Mouse (Mus musculus): Measurements from ENCODE around the gene Rock2. TPM values are rescaled to one million over a fixed set of nuclear protein-coding genes. Genes with fewer than 3 reads are reported as not detected.

The Rock2 gene
- polyA plus RNA-seq, 1 experiment: 3.1 TPM

DNA sequence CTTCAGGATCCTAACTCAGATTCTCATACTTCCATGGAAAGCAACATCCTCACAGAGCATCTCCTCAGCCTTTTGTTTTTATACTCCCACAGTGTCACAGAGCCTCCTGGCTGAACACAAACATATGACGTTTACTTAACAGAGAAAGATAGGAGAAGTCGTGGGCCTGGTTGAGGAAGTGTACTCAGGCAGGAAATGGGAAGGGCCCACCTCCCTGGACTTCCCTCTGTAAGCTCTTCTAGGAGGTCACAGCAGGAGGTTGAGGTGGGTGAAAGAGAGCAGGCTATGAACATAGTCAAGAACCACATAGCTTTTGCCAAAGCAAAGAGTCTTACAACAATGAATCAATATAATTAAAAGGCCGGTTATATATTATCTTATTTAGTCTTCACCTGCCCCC lies 28.8 kb upstream of the Rock2 start:
- DNase-seq (ENCODE audit: low read depth in 1 of 2, low spot score in 2 of 2): no peak
- H3K36me3 ChIP-seq (ENCODE audit: control insufficient read depth, insufficient read depth, low read length): no peaks in the 10 kb centered on the region
- H3K27me3 ChIP-seq (ENCODE audit: control insufficient read depth, insufficient read depth, low read length): no peaks in the 10 kb centered on the region
- H3K4me1 ChIP-seq (ENCODE audit: control insufficient read depth, insufficient read depth, insufficient read length): peaks cover 6% of the 10 kb centered on the region; the same call in 1 of the 2 replicates
- no peak overlapping the region for H3K4me3 ChIP-seq (ENCODE audit: extremely low read depth, insufficient read depth, insufficient read length)
- no peak for TF ChIP-seq POLR2A (IDR thresholded peaks at IDR 0.05; ENCODE audit: low read depth, low read length)
- no peak for TF ChIP-seq CTCF (IDR thresholded peaks at IDR 0.05; ENCODE audit: extremely low read depth, insufficient read depth, insufficient read length, insufficient replicate concordance)
- WGBS: 29% methylated on average over 3 of the region's 3 CpGs
- no peak overlapping the region for H3K27ac ChIP-seq (ENCODE audit: insufficient read depth, low read length)

DNA sequence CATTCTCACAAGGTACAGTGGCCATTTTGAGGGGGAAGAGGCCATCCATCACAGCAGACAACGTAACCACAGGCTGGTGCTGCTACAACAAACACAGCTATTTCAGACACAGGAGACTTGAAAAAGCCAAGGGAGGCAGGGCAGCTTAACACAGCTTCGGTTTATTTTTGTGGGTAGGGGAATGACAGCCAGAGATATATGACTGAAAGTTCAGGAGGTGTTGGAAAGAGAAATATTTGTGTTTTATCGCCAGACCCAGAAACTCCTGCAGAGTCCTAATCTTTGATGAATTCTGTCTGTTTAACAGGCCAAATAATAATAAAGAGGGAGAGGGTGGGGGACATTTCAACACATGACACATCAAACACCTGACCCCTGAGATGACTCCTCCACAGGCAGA lies 28.2 kb upstream of the Rock2 start:
- Histone ChIP-seq H3K36me3 (ENCODE audit: control insufficient read depth, insufficient read depth, low read length) (no peaks in the 10 kb centered on the region), H3K4me1 (ENCODE audit: control insufficient read depth, insufficient read depth, insufficient read length) (peaks cover 6% of the 10 kb centered on the region; the same call in 1 of the 2 replicates), H3K27ac (ENCODE audit: insufficient read depth, low read length) (no peak overlapping the region), H3K27me3 (ENCODE audit: control insufficient read depth, insufficient read depth, low read length) (no peaks in the 10 kb centered on the region), H3K4me3 (ENCODE audit: extremely low read depth, insufficient read depth, insufficient read length) (no peak overlapping the region)
- no peak for DNase-seq (ENCODE audit: low read depth in 1 of 2, low spot score in 2 of 2)
- TF ChIP-seq CTCF (IDR thresholded peaks at IDR 0.05; ENCODE audit: extremely low read depth, insufficient read depth, insufficient read length, insufficient replicate concordance) (no peak), POLR2A (IDR thresholded peaks at IDR 0.05; ENCODE audit: low read depth, low read length) (no peak)
- 32% methylated on average over 3 of the region's 3 CpGs for WGBS

DNA sequence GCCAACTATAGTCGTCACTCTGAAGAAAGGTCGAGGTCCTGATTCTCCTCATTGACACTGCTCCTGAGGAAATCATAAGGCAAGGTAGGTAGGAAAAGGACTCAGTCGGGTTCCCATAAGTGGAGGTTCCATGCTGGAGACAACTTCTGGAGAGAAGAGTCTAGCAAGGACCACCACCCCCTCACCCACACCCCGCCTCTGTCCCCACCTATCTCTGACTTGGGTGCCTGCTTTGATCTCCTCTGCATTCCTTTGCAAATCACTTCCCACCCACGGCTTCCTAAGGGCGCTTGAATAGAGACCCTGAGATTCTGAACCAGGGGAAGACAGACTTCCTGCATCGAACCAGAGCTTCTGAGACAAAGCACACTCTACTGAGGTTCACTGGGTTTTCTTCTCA lies 27.4 kb upstream of the Rock2 start:
- DNase-seq (ENCODE audit: low read depth in 1 of 2, low spot score in 2 of 2): no peak
- WGBS: 80% methylated on average over 7 of the region's 7 CpGs
- no peak overlapping the region for H3K4me3 ChIP-seq (ENCODE audit: extremely low read depth, insufficient read depth, insufficient read length)

DNA sequence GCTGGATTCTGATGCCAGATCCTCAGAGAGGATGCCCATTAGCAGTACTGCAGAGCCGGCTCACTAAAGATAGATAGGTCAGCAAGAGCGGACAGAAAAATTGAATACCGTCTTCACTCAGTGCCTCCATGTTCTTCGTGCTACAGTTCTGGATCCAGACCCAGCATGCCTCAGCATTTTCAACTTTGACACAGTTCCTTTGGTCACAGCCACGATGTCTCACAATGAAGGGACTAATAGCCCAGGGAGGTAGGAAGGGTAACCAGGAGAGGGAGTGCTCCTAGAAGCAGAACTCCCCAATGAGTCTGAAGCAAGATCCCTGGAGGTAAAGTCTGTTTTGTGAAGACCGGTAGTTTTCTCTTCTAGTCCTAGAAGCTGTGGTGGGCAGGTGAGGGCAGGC lies 26.1 kb upstream of the Rock2 start:
- 88% methylated on average over 6 of the region's 6 CpGs for WGBS

More for the DNA sequence above, 27.4 kb upstream of the Rock2 start:
- Histone ChIP-seq H3K27ac (ENCODE audit: insufficient read depth, low read length) (no peak overlapping the region), H3K27me3 (ENCODE audit: control insufficient read depth, insufficient read depth, low read length) (no peaks in the 10 kb centered on the region), H3K4me1 (ENCODE audit: control insufficient read depth, insufficient read depth, insufficient read length) (peaks cover 6% of the 10 kb centered on the region; the same call in 1 of the 2 replicates), H3K36me3 (ENCODE audit: control insufficient read depth, insufficient read depth, low read length) (no peaks in the 10 kb centered on the region)
- no peak for TF ChIP-seq CTCF (IDR thresholded peaks at IDR 0.05; ENCODE audit: extremely low read depth, insufficient read depth, insufficient read length, insufficient replicate concordance)
- TF ChIP-seq POLR2A (IDR thresholded peaks at IDR 0.05; ENCODE audit: low read depth, low read length): no peak

DNA sequence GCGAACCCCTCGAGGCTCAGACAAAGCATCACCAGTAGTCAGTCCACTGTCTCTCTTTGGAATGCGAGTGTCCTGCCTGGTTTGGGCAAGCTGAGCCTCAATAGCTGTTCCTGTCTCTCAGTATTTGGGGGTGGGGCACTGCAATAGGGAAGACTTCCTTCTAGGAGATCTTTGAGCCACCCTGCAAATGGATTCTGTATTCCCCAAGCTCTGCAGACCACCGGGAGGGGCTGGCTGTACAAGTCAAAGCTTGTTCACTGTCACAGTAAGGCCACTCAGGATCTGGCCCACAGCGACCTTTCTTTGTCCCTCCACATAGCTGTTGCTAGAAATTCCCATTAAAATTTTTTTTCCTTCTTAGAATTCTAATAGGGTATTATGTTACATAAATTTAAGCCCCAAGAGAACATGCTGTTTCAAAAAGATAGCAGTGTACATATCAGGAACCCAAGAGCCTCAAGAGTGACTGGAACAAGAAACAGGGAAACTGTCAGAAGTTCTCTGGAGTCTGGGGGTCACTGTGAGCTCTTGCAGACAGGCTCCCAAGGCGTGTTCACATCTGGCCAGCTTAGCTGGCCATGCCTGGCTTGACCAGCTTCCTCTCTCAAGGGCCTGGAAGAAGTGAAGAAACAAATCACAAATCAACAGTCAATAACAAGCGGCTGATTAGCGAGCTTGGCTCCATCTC lies 25.5 kb upstream of the Rock2 start:
- H3K36me3 ChIP-seq (ENCODE audit: control insufficient read depth, insufficient read depth, low read length): no peaks in the 10 kb centered on the region
- H3K4me3 ChIP-seq (ENCODE audit: extremely low read depth, insufficient read depth, insufficient read length): no peak overlapping the region
- H3K4me1 ChIP-seq (ENCODE audit: control insufficient read depth, insufficient read depth, insufficient read length): peaks cover 8% of the 10 kb centered on the region; the same call in 1 of the 2 replicates
- TF ChIP-seq CTCF (IDR thresholded peaks at IDR 0.05; ENCODE audit: extremely low read depth, insufficient read depth, insufficient read length, insufficient replicate concordance) (no peak), POLR2A (IDR thresholded peaks at IDR 0.05; ENCODE audit: low read depth, low read length) (no peak)
- DNase-seq (ENCODE audit: low read depth in 1 of 2, low spot score in 2 of 2): no peak
- 85% methylated on average over 8 of the region's 8 CpGs for WGBS
- no peaks in the 10 kb centered on the region for H3K27me3 ChIP-seq (ENCODE audit: control insufficient read depth, insufficient read depth, low read length)
- no peak overlapping the region for H3K27ac ChIP-seq (ENCODE audit: insufficient read depth, low read length)

More for the DNA sequence above, 26.1 kb upstream of the Rock2 start:
- peaks cover 6% of the 10 kb centered on the region; the same call in 1 of the 2 replicates for H3K4me1 ChIP-seq (ENCODE audit: control insufficient read depth, insufficient read depth, insufficient read length)
- H3K4me3 ChIP-seq (ENCODE audit: extremely low read depth, insufficient read depth, insufficient read length): no peak overlapping the region
- H3K36me3 ChIP-seq (ENCODE audit: control insufficient read depth, insufficient read depth, low read length): no peaks in the 10 kb centered on the region
- no peaks in the 10 kb centered on the region for H3K27me3 ChIP-seq (ENCODE audit: control insufficient read depth, insufficient read depth, low read length)
- TF ChIP-seq CTCF (IDR thresholded peaks at IDR 0.05; ENCODE audit: extremely low read depth, insufficient read depth, insufficient read length, insufficient replicate concordance): no peak
- no peak overlapping the region for H3K27ac ChIP-seq (ENCODE audit: insufficient read depth, low read length)
- DNase-seq (ENCODE audit: low read depth in 1 of 2, low spot score in 2 of 2): no peak

DNA sequence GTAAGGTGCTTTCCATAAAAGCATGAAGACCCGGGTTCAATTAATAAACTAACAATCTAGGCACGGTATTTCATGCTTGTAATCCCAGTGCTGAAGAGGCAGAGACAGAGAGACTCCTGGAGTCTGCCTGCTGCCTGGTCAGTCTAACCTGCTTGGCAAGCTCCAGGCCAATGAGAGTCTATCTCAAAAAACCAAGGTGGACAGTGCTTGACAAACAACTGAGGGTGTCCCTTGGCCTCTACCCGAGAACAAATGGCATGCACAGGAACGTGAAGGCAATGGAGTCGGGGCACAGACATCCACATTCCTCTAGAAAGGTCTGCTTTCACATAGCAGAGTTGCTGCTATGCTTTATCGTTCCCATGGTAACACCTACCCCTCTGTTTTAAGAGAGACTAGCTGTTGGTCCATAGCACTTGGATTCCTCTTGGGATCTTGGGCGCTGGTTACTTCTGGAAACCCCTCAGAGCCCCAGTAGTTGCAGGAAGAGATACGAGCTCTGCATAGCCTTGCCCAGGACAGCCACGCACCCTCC lies 24.8 kb upstream of the Rock2 start:
- peak overlapping the region; percentile 64 for H3K27ac ChIP-seq (ENCODE audit: insufficient read depth, low read length)
- WGBS: 72% methylated on average over 9 of the region's 9 CpGs
- no peaks in the 10 kb centered on the region for H3K27me3 ChIP-seq (ENCODE audit: control insufficient read depth, insufficient read depth, low read length)
- H3K4me3 ChIP-seq (ENCODE audit: extremely low read depth, insufficient read depth, insufficient read length): no peak overlapping the region
- peaks cover 8% of the 10 kb centered on the region; the same call in 1 of the 2 replicates for H3K4me1 ChIP-seq (ENCODE audit: control insufficient read depth, insufficient read depth, insufficient read length)
- TF ChIP-seq POLR2A (IDR thresholded peaks at IDR 0.05; ENCODE audit: low read depth, low read length) (no peak), CTCF (IDR thresholded peaks at IDR 0.05; ENCODE audit: extremely low read depth, insufficient read depth, insufficient read length, insufficient replicate concordance) (no peak)
- no peak for DNase-seq (ENCODE audit: low read depth in 1 of 2, low spot score in 2 of 2)
- H3K36me3 ChIP-seq (ENCODE audit: control insufficient read depth, insufficient read depth, low read length): no peaks in the 10 kb centered on the region
